Mouse (Mus musculus) liver, embryonic 11.5 days (tissue): Measurements from ENCODE around the gene Cyp2t4. TPM values are rescaled to one million over a fixed set of nuclear protein-coding genes. Genes with fewer than 3 reads are reported as not detected.

Experiments used
- ATAC-seq: fragments of 200-750 bp; cut with Nextera tagmentation; replicated peaks from 2 replicates; pipeline ENCODE4 v1.8.0; 2017; ENCODE audit warnings: moderate number of reproducible peaks, mild to moderate bottlenecking, moderate TSS enrichment, moderate library complexity; ENCODE audit not compliant: low FRiP score
- DNase-seq: peaks from one replicate; pipeline ENCODE4 v3.0.0-alpha.2; 2017; ENCODE audit warnings: low spot score
- H3K27ac ChIP-seq: fragments of 300-500 bp; sonication (generic); 2 replicates; pipeline ENCODE4 v1.5.1; 2014; ENCODE audit warnings: mild to moderate bottlenecking, low read depth, low read length, control low read depth
- H3K27me3 ChIP-seq: fragments of 300-500 bp; sonication (generic); replicated peaks from 2 replicates; pipeline ENCODE4 v1.6.1; 2014; ENCODE audit warnings: low read length, mixed read lengths; ENCODE audit not compliant: control insufficient read depth, insufficient read depth
- H3K36me3 ChIP-seq: fragments of 300-500 bp; sonication (generic); 2 replicates; pipeline ENCODE4 v1.6.1; 2014; ENCODE audit warnings: mild to moderate bottlenecking, low read length, moderate library complexity, mixed read lengths; ENCODE audit not compliant: control insufficient read depth, insufficient read depth
- H3K4me1 ChIP-seq: fragments of 300-500 bp; sonication (generic); replicated peaks from 2 replicates; pipeline ENCODE4 v1.6.1; 2014; ENCODE audit warnings: low read length, mixed read lengths; ENCODE audit not compliant: control insufficient read depth, insufficient read depth
- H3K4me2 ChIP-seq: fragments of 300-500 bp; sonication (generic); 2 replicates; pipeline ENCODE4 v1.6.1; 2014; ENCODE audit warnings: mild to moderate bottlenecking, control low read depth, moderate library complexity
- H3K4me3 ChIP-seq: fragments of 300-500 bp; sonication (generic); 2 replicates; pipeline ENCODE4 v1.5.1; 2014; ENCODE audit warnings: low read depth, low read length, control low read depth
- H3K9ac ChIP-seq: fragments of 300-500 bp; sonication (generic); 2 replicates; pipeline ENCODE4 v1.6.1; 2014; ENCODE audit warnings: low read depth, low read length, control low read depth
- H3K9me3 ChIP-seq: fragments of 300-500 bp; sonication (generic); 2 replicates; pipeline ENCODE4 v1.6.1; 2016; ENCODE audit warnings: low read length, inconsistent platforms, mixed read lengths; ENCODE audit not compliant: control insufficient read depth
- WGBS: fragments of 180-500 bp; shearing (Covaris S2); extraction: QIAGEN DNeasy Blood & Tissue Kit; methylation state at CpG from one replicate; pipeline ENCODE4 v1.1.7; 2014; 5-methylcytosine and 5-hydroxymethylcytosine counted together
- polyA plus RNA-seq: library from polyadenylated mRNA; unstranded; fragments of >200 nt; fragmentation: Nextera tagmentation; extraction: Ambion mirVana; gene quantifications from 2 replicates; pipeline ENCODE4 v1.2.1, GENCODE M21; 2014

Gene Cyp2t4
- not detected in 2 replicates for polyA plus RNA-seq

- DNase-seq (no peak), ATAC-seq (no peak; the same call in 1 of the 2 replicates)
- Histone ChIP-seq H3K9ac (no peak within 1 kb of the TSS), H3K36me3 (peaks cover 10% of the 10 kb centered on the region; the same call in 1 of the 2 replicates), H3K4me1 (no peaks in the 10 kb centered on the region), H3K27me3 (no peaks in the 10 kb centered on the region), H3K27ac (no peak within 1 kb of the TSS), H3K4me2 (no peak within 1 kb of the TSS), H3K4me3 (no peak within 1 kb of the TSS), H3K9me3 (no peaks in the 10 kb centered on the region)
- 71% methylated on average over 10 of the region's 10 CpGs for WGBS
Observed at GRCm38 (mm10) chr7:27153205-27153764, at the start of gene Cyp2t4. Cyp2t4 (plus strand) TSS chr7:27153714.

GRCm38 (mm10) chr7:27104882-27105281, 48.6 kb upstream of the Cyp2t4 start:
- Histone ChIP-seq H3K27ac (no peak overlapping the region), H3K4me1 (no peaks in the 10 kb centered on the region), H3K9me3 (no peaks in the 10 kb centered on the region), H3K36me3 (no peaks in the 10 kb centered on the region), H3K9ac (no peak overlapping the region), H3K27me3 (no peaks in the 10 kb centered on the region), H3K4me3 (no peak overlapping the region), H3K4me2 (no peak overlapping the region)
- ATAC-seq (no peak), DNase-seq (no peak)
- WGBS: 61% methylated on average over 5 of the region's 5 CpGs

- Histone ChIP-seq H3K4me3 (no peak overlapping the region), H3K27ac (no peak overlapping the region), H3K4me2 (no peak overlapping the region), H3K9me3 (no peaks in the 10 kb centered on the region), H3K4me1 (no peaks in the 10 kb centered on the region), H3K27me3 (no peaks in the 10 kb centered on the region), H3K36me3 (no peaks in the 10 kb centered on the region), H3K9ac (no peak overlapping the region)
- ATAC-seq: no peak
- DNase-seq: no peak
Observed at GRCm38 (mm10) chr7:27110327-27110726, 43.2 kb upstream of the Cyp2t4 start.

- H3K4me3 ChIP-seq: no peak overlapping the region
- DNase-seq: no peak
- no peak overlapping the region for H3K9ac ChIP-seq
- H3K4me2 ChIP-seq: no peak overlapping the region
- 90% methylated on average over 1 of the region's 1 CpGs for WGBS
- no peak for ATAC-seq
- no peaks in the 10 kb centered on the region for H3K4me1 ChIP-seq
- no peaks in the 10 kb centered on the region for H3K36me3 ChIP-seq
- no peaks in the 10 kb centered on the region for H3K9me3 ChIP-seq
- H3K27me3 ChIP-seq: no peaks in the 10 kb centered on the region
- H3K27ac ChIP-seq: no peak overlapping the region
Observed at GRCm38 (mm10) chr7:27111038-27111437, 42.5 kb upstream of the Cyp2t4 start.

GRCm38 (mm10) chr7:27111987-27112386, 41.5 kb upstream of the Cyp2t4 start:
- Histone ChIP-seq H3K9ac (no peak overlapping the region), H3K27me3 (no peaks in the 10 kb centered on the region), H3K27ac (no peak overlapping the region), H3K36me3 (no peaks in the 10 kb centered on the region), H3K9me3 (no peaks in the 10 kb centered on the region), H3K4me1 (no peaks in the 10 kb centered on the region), H3K4me2 (no peak overlapping the region), H3K4me3 (no peak overlapping the region)
- DNase-seq (no peak), ATAC-seq (no peak)
- WGBS: 61% methylated on average over 3 of the region's 3 CpGs

- 62% methylated on average over 4 of the region's 4 CpGs for WGBS
- Histone ChIP-seq H3K4me3 (no peak overlapping the region), H3K9ac (no peak overlapping the region), H3K27ac (no peak overlapping the region), H3K27me3 (no peaks in the 10 kb centered on the region), H3K4me2 (no peak overlapping the region), H3K36me3 (no peaks in the 10 kb centered on the region), H3K4me1 (no peaks in the 10 kb centered on the region), H3K9me3 (no peaks in the 10 kb centered on the region)
- DNase-seq: no peak
- ATAC-seq: no peak
Observed at GRCm38 (mm10) chr7:27118033-27118511, 35.4 kb upstream of the Cyp2t4 start.

GRCm38 (mm10) chr7:27119676-27120075, 33.8 kb upstream of the Cyp2t4 start, which contains the start of gene Cyp2f2:
Cyp2f2 (plus strand) TSS chr7:27119909.
- H3K27ac ChIP-seq: no peak within 1 kb of the TSS
- H3K4me3 ChIP-seq: no peak within 1 kb of the TSS
- DNase-seq: no peak
- H3K27me3 ChIP-seq: no peaks in the 10 kb centered on the region
- H3K9me3 ChIP-seq: no peaks in the 10 kb centered on the region
- H3K4me1 ChIP-seq: no peaks in the 10 kb centered on the region
- no peak within 1 kb of the TSS for H3K4me2 ChIP-seq
- ATAC-seq: no peak
- no peaks in the 10 kb centered on the region for H3K36me3 ChIP-seq
- no peak within 1 kb of the TSS for H3K9ac ChIP-seq

- WGBS: 57% methylated on average over 5 of the region's 5 CpGs
- H3K4me2 ChIP-seq: no peak overlapping the region
- H3K36me3 ChIP-seq: no peaks in the 10 kb centered on the region
- H3K27me3 ChIP-seq: no peaks in the 10 kb centered on the region
- no peaks in the 10 kb centered on the region for H3K4me1 ChIP-seq
- H3K4me3 ChIP-seq: no peak overlapping the region
- ATAC-seq (no peak), DNase-seq (no peak)
- H3K9me3 ChIP-seq: no peaks in the 10 kb centered on the region
- no peak overlapping the region for H3K9ac ChIP-seq
- H3K27ac ChIP-seq: no peak overlapping the region
Observed at GRCm38 (mm10) chr7:27124305-27124832, 29.1 kb upstream of the Cyp2t4 start.

- no peaks in the 10 kb centered on the region for H3K4me1 ChIP-seq
- no peaks in the 10 kb centered on the region for H3K27me3 ChIP-seq
- ATAC-seq (no peak), DNase-seq (no peak)
- no peak overlapping the region for H3K27ac ChIP-seq
- H3K9me3 ChIP-seq: no peaks in the 10 kb centered on the region
- no peaks in the 10 kb centered on the region for H3K36me3 ChIP-seq
- no peak overlapping the region for H3K4me3 ChIP-seq
- no peak overlapping the region for H3K4me2 ChIP-seq
- WGBS: 77% methylated on average over 4 of the region's 4 CpGs
- no peak overlapping the region for H3K9ac ChIP-seq
Observed at GRCm38 (mm10) chr7:27124969-27125368, 28.5 kb upstream of the Cyp2t4 start.
